Mouse (Mus musculus) hematopoietic stem cell, adult 5-6 weeks (primary cell): Measurements from ENCODE around the gene Parg. TPM values are rescaled to one million over a fixed set of nuclear protein-coding genes. Genes with fewer than 3 reads are reported as not detected.

Experiments used
- ATAC-seq, 2 experiments: fragments of 125-278 bp in 1 of 2; replicated peaks in 1 of 2; 2 replicates each; pipeline ENCODE4 v1.8.0; 2016 to 2017; ENCODE audit warnings: inconsistent platforms in 2 of 2, mild to moderate bottlenecking in 2 of 2, moderate number of reproducible peaks in 2 of 2, low read depth in 1 of 2, moderate TSS enrichment in 1 of 2; ENCODE audit not compliant: low FRiP score in 2 of 2, poor library complexity in 2 of 2, severe bottlenecking in 2 of 2, insufficient read depth in 1 of 2, low TSS enrichment in 1 of 2
- total RNA-seq: library from RNA; stranded (forward); fragments of 172-1452, 232-1000 nt; gene quantifications from 2 replicates; pipeline ENCODE4 v1.2.3, GENCODE M21; 2017

The Parg gene
- total RNA-seq, 1 experiment from 2014 or later: 119 TPM

DNA sequence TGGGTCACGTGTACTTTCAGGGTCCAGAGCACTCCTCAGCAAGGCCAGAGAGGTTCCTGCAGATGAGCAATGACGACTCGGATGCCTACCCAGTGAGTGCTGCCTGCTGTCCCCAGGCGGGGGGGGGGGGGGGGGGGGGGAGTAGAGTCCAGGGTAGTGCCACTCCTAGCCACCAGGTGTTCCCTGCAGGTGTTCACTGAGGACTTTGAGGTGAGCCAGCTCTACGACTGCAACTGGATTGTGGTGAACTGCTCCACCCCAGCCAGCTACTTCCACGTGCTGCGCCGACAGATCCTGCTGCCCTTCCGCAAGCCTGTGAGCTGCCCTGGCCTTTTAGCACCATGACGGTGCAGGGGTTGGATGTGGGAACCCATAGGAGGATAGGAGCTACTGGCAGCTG is 142.9 kb downstream of the Parg start:
- no peak for ATAC-seq

Other genes starting within 250 kb of the Parg start
- not detected in 2 replicates for gene Galnt15, start 173.0 kb upstream of the Parg start, total RNA-seq
- 35.1 and 39.9 TPM in 2 replicates for gene Oxnad1, start 116.6 kb upstream of the Parg start, total RNA-seq
- gene Dph3, start 116.2 kb upstream of the Parg start, total RNA-seq: 36.6 and 65.5 TPM in 2 replicates
- not detected in 2 replicates for gene Msmb, start 59.9 kb upstream of the Parg start, total RNA-seq
- 148 and 203 TPM in 2 replicates for gene Ncoa4, start 42.1 kb upstream of the Parg start, total RNA-seq
- 98.9 and 133 TPM in 2 replicates for gene Timm23, start 51 bp upstream of the Parg start, total RNA-seq
- gene Ogdhl, start 120.1 kb downstream of the Parg start, total RNA-seq: 0.13 TPM in 1 of 2 replicates, not detected in the other
- not detected in 2 replicates for gene 1700024G13Rik, start 186.4 kb downstream of the Parg start, total RNA-seq